Mouse (Mus musculus) kidney, adult 2 months (tissue): ENCODE data around the gene Midn. TPM values are rescaled to one million over a fixed set of nuclear protein-coding genes. Genes with fewer than 3 reads are reported as not detected.

Source experiments
- DNase-seq: peaks from one replicate; pipeline ENCODE4 v3.0.0; 2021
- H3K27ac ChIP-seq: fragments of 200-500 bp; 2 replicates; pipeline ENCODE4 v1.5.1; 2012; ENCODE audit warnings: low read depth, low read length, control low read depth, inconsistent platforms; ENCODE audit not compliant: insufficient read depth
- H3K27me3 ChIP-seq: fragments of 200-500 bp; replicated peaks from 2 replicates; pipeline ENCODE4 v1.6.1; 2012; ENCODE audit warnings: mild to moderate bottlenecking, moderate library complexity, low read length, inconsistent platforms; ENCODE audit not compliant: control insufficient read depth, insufficient read depth
- H3K36me3 ChIP-seq: fragments of 200-500 bp; 2 replicates; pipeline ENCODE4 v1.6.1; 2012; ENCODE audit warnings: mild to moderate bottlenecking, moderate library complexity, low read length, inconsistent platforms; ENCODE audit not compliant: control insufficient read depth, insufficient read depth
- H3K4me1 ChIP-seq: fragments of 200-500 bp; 2 replicates; pipeline ENCODE4 v1.6.1; 2011; ENCODE audit warnings: low read length; ENCODE audit not compliant: control insufficient read depth, insufficient read depth
- H3K4me3 ChIP-seq: fragments of 200-500 bp; 2 replicates; pipeline ENCODE4 v1.5.1; 2011; ENCODE audit warnings: mild to moderate bottlenecking, low read depth, low read length, control low read depth; ENCODE audit not compliant: insufficient read depth
- CTCF ChIP-seq: fragments of 200-500 bp; conservative IDR thresholded peaks from 2 replicates; pipeline ENCODE4 v1.5.1; 2011; ENCODE audit warnings: low read depth, mild to moderate bottlenecking, control low read depth, low read length, moderate library complexity, mixed read lengths; ENCODE audit not compliant: insufficient read depth, insufficient read length
- POLR2A ChIP-seq: fragments of 200-500 bp; IDR thresholded peaks from one replicate; pipeline ENCODE4 v1.6.1; 2011; ENCODE audit warnings: low read depth, low read length, control low read depth
- WGBS: fragments of 180-500 bp; shearing (Covaris S2); methylation state at CpG from one replicate; pipeline ENCODE4 v1.1.7; 2018; 5-methylcytosine and 5-hydroxymethylcytosine counted together
- polyA plus RNA-seq: library from polyadenylated mRNA; depleted of rRNA; stranded (reverse); fragments of >200 nt; gene quantifications from 2 replicates; pipeline ENCODE4 v1.2.3, GENCODE M21; 2012

Gene Midn
- polyA plus RNA-seq, 1 experiment, result 67.0 TPM

GRCm38 (mm10) chr10:80136179-80136951, 11.7 kb upstream of the Midn start:
- 49% methylated on average over 49 of the region's 49 CpGs for WGBS
- TF ChIP-seq POLR2A, result no peak
- no peak for TF ChIP-seq CTCF
- DNase-seq, result no peak
- no peaks in the 10 kb centered on the region for H3K4me1 ChIP-seq
- H3K36me3 ChIP-seq, result no peaks in the 10 kb centered on the region
- H3K27ac ChIP-seq, result no peak overlapping the region
- no peak overlapping the region for H3K4me3 ChIP-seq
- H3K27me3 ChIP-seq, result no peaks in the 10 kb centered on the region

GRCm38 (mm10) chr10:80136952-80137625, 11.0 kb upstream of the Midn start:
- Histone ChIP-seq H3K36me3 (no peaks in the 10 kb centered on the region), H3K27ac (no peak overlapping the region), H3K4me3 (no peak overlapping the region), H3K27me3 (no peaks in the 10 kb centered on the region), H3K4me1 (no peaks in the 10 kb centered on the region)
- no peak for DNase-seq
- WGBS, result 26% methylated on average over 29 of the region's 29 CpGs
- TF ChIP-seq POLR2A (no peak), CTCF (no peak)

- Histone ChIP-seq H3K36me3 (no peaks in the 10 kb centered on the region), H3K4me3 (peak overlapping the region; percentile 58; the same call in 1 of the 2 replicates), H3K27me3 (no peaks in the 10 kb centered on the region), H3K4me1 (no peaks in the 10 kb centered on the region; the same call in 1 of the 2 replicates), H3K27ac (no peak overlapping the region)
- TF ChIP-seq POLR2A (no peak), CTCF (no peak)
- 19% methylated on average over 30 of the region's 33 CpGs for WGBS
- peak; percentile 5 for DNase-seq
These were observed 10.2 kb upstream of the Midn start for GRCm38 (mm10) chr10:80137626-80138552.

GRCm38 (mm10) chr10:80138553-80139438, 9.3 kb upstream of the Midn start, which contains the start of gene Atp5d:
Atp5d (plus strand) TSS chr10:80138632.
- TF ChIP-seq CTCF (no peak), POLR2A (peak; percentile 20)
- DNase-seq, result peak; percentile 74
- no peak within 1 kb of the TSS for H3K27ac ChIP-seq
- 1% methylated on average over 90 of the region's 94 CpGs for WGBS
- peaks cover 3% of the 10 kb centered on the region; the same call in 1 of the 2 replicates for H3K4me1 ChIP-seq
- H3K4me3 ChIP-seq, result peak within 1 kb of the TSS; percentile 58
- H3K36me3 ChIP-seq, result no peaks in the 10 kb centered on the region
- H3K27me3 ChIP-seq, result no peaks in the 10 kb centered on the region

GRCm38 (mm10) chr10:80139439-80139775, 8.7 kb upstream of the Midn start:
- DNase-seq, result no peak
- Histone ChIP-seq H3K36me3 (no peaks in the 10 kb centered on the region), H3K27me3 (no peaks in the 10 kb centered on the region), H3K4me3 (peak overlapping the region; percentile 58), H3K27ac (no peak overlapping the region), H3K4me1 (peaks cover 4% of the 10 kb centered on the region; the same call in 1 of the 2 replicates)
- TF ChIP-seq POLR2A, result no peak
- TF ChIP-seq CTCF, result no peak
- 2% methylated on average over 10 of the region's 10 CpGs for WGBS

- H3K27me3 ChIP-seq, result no peaks in the 10 kb centered on the region
- 81% methylated on average over 11 of the region's 11 CpGs for WGBS
- H3K36me3 ChIP-seq, result no peaks in the 10 kb centered on the region
- peaks cover 4% of the 10 kb centered on the region; the same call in 1 of the 2 replicates for H3K4me1 ChIP-seq
- no peak overlapping the region for H3K27ac ChIP-seq
- no peak for DNase-seq
- TF ChIP-seq CTCF (no peak), POLR2A (no peak)
- no peak overlapping the region for H3K4me3 ChIP-seq
These were observed 8.0 kb upstream of the Midn start for GRCm38 (mm10) chr10:80139975-80140665.
